Mouse (Mus musculus): ENCODE measurements around the gene Vmn1r107.
"Not testable (repeated sequence)": the region's sequence is repeated elsewhere in the genome, so short reads cannot be mapped to it uniquely, and the experiment has no call there.

Vmn1r107 gene

DNA sequence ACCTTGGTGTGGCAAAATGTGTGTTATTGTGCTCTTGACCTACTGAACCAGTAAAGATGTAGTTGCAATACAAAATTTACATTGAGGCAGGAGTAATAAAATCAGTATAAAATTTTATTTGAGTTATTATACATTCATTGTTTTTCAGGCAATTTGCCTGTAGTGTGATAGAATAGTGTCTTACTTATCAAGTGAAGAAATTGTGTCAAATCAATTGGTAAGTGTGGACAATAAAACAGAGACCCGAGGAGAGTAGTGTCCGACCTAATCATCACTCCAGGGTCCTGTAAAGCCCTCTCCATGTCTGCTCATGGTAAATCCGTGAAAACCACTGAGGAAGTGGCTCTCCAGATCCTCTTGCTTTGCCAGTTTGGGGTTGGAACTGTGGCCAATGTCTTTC, at the start of gene Vmn1r107:
Vmn1r107 (plus strand) TSS at position 301 of the 400 bp plus-strand sequence.
- DNase-seq (ENCODE audit: low read depth): not testable (repeated sequence)

DNA sequence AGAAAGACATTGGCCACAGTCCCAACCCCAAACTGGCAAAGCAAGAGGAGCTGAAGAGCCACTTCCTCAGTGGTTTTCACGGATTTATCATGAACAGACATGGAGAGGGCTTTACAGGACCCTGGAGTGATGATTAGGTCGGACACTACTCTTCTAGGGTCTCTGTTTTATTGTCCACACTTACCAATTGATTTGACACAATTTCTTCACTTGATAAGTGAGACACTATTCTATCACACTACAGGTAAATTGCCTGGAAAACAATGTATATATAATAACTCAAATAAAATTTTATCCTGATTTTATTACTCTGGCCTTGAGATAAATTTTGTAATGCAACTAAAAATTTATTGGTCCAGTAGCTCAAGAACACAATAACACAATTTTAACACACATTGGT, 34.4 kb downstream of the Vmn1r107 start, which contains the start of gene Vmn1r111:
Vmn1r111 (minus strand) TSS at position 101 of the 400 bp plus-strand sequence.
- not testable (repeated sequence) for DNase-seq (ENCODE audit: low read depth)
